Mouse (Mus musculus): ENCODE measurements around the gene Brox.

GRCm38 (mm10) chr1:183264145-183265008 lies 32.7 kb downstream of the Brox start:
- no peak for TF ChIP-seq CTCF (conservative IDR thresholded peaks at IDR 0.05; ENCODE audit: insufficient read depth, insufficient read length, low read depth, low read length)
- no peak for TF ChIP-seq POLR2A (IDR thresholded peaks at IDR 0.05; ENCODE audit: low read depth, low read length)

Measured in kidney, adult 2 months (tissue).